Mouse (Mus musculus) splenic B cell, adult 2 months (primary cell): ENCODE measurements around the gene Rdx.
A peak's percentile ranks its signal among the peaks of the same experiment; 100 is the strongest.
"Not testable (repeated sequence)": the region's sequence is repeated elsewhere in the genome, so short reads cannot be mapped to it uniquely, and the experiment has no call there.

ENCODE experiments used
- DNase-seq: peaks from one replicate; pipeline ENCODE4 v3.0.0-alpha.2; 2011; ENCODE audit warnings: low read depth, low spot score
- H3K27me3 ChIP-seq: 2 replicates; pipeline ENCODE4 v1.6.1; 2012; ENCODE audit warnings: mild to moderate bottlenecking, low read length, moderate library complexity, mixed read lengths; ENCODE audit not compliant: control insufficient read depth, poor library complexity, insufficient read depth, severe bottlenecking
- H3K36me3 ChIP-seq: 2 replicates; pipeline ENCODE4 v1.6.1; 2012; ENCODE audit warnings: mild to moderate bottlenecking, low read length, moderate library complexity, mixed read lengths; ENCODE audit not compliant: control insufficient read depth, poor library complexity, insufficient read depth, severe bottlenecking

Gene Rdx

GRCm38 (mm10) chr9:52041657-52042056 lies 5.3 kb upstream of the Rdx start:
- DNase-seq = no peak
- no peaks in the 10 kb centered on the region for H3K27me3 ChIP-seq
- no peaks in the 10 kb centered on the region for H3K36me3 ChIP-seq

- Histone ChIP-seq H3K27me3 (no peaks in the 10 kb centered on the region; the same call in 1 of the 2 replicates), H3K36me3 (no peaks in the 10 kb centered on the region)
- DNase-seq = no peak
Observed at GRCm38 (mm10) chr9:52046686-52047085, 287 bp upstream of the Rdx start.

GRCm38 (mm10) chr9:52047821-52048649 lies 1.1 kb downstream of the Rdx start:
- Histone ChIP-seq H3K27me3 (no peaks in the 10 kb centered on the region; the same call in 1 of the 2 replicates), H3K36me3 (no peaks in the 10 kb centered on the region)
- DNase-seq = peak; percentile 77

- DNase-seq = peak; percentile 39
- H3K36me3 ChIP-seq = no peaks in the 10 kb centered on the region
- H3K27me3 ChIP-seq = no peaks in the 10 kb centered on the region; the same call in 1 of the 2 replicates
Observed at GRCm38 (mm10) chr9:52048650-52049081, 1.7 kb downstream of the Rdx start.

GRCm38 (mm10) chr9:52049605-52050004 lies 2.6 kb downstream of the Rdx start:
- DNase-seq = no peak
- no peaks in the 10 kb centered on the region; the same call in 1 of the 2 replicates for H3K27me3 ChIP-seq
- no peaks in the 10 kb centered on the region for H3K36me3 ChIP-seq

GRCm38 (mm10) chr9:52050361-52050760 lies 3.4 kb downstream of the Rdx start:
- no peaks in the 10 kb centered on the region for H3K36me3 ChIP-seq
- no peak for DNase-seq
- H3K27me3 ChIP-seq = no peaks in the 10 kb centered on the region; the same call in 1 of the 2 replicates

- DNase-seq = no peak
- Histone ChIP-seq H3K27me3 (no peaks in the 10 kb centered on the region; the same call in 1 of the 2 replicates), H3K36me3 (no peaks in the 10 kb centered on the region)
Observed at GRCm38 (mm10) chr9:52052221-52052620, 5.2 kb downstream of the Rdx start.

GRCm38 (mm10) chr9:52055313-52055712 lies 8.3 kb downstream of the Rdx start:
- Histone ChIP-seq H3K27me3 (no peaks in the 10 kb centered on the region), H3K36me3 (no peaks in the 10 kb centered on the region)
- no peak for DNase-seq

- Histone ChIP-seq H3K27me3 (no peaks in the 10 kb centered on the region), H3K36me3 (peaks cover 3% of the 10 kb centered on the region; the same call in 1 of the 2 replicates)
- DNase-seq = no peak
Observed at GRCm38 (mm10) chr9:52059788-52060187, 12.8 kb downstream of the Rdx start.

- no peak for DNase-seq
- Histone ChIP-seq H3K36me3 (peaks cover 16% of the 10 kb centered on the region), H3K27me3 (no peaks in the 10 kb centered on the region)
Observed at GRCm38 (mm10) chr9:52070052-52070451, 23.1 kb downstream of the Rdx start.

- not testable (repeated sequence) for DNase-seq, H3K27me3 ChIP-seq
- peaks cover 18% of the 10 kb centered on the region for H3K36me3 ChIP-seq
Observed at GRCm38 (mm10) chr9:52071352-52071751, 24.4 kb downstream of the Rdx start.

- DNase-seq = no peak
- H3K36me3 ChIP-seq = peaks cover 18% of the 10 kb centered on the region
- no peaks in the 10 kb centered on the region for H3K27me3 ChIP-seq
Observed at GRCm38 (mm10) chr9:52072202-52072601, 25.2 kb downstream of the Rdx start.

GRCm38 (mm10) chr9:52076089-52076488 lies 29.1 kb downstream of the Rdx start:
- H3K27me3 ChIP-seq = no peaks in the 10 kb centered on the region
- peaks cover 11% of the 10 kb centered on the region; the same call in 1 of the 2 replicates for H3K36me3 ChIP-seq
- no peak for DNase-seq

- H3K27me3 ChIP-seq = no peaks in the 10 kb centered on the region
- H3K36me3 ChIP-seq = peaks cover 11% of the 10 kb centered on the region; the same call in 1 of the 2 replicates
- no peak for DNase-seq
Observed at GRCm38 (mm10) chr9:52077692-52078091, 30.7 kb downstream of the Rdx start.

- Histone ChIP-seq H3K36me3 (peaks cover 6% of the 10 kb centered on the region; the same call in 1 of the 2 replicates), H3K27me3 (no peaks in the 10 kb centered on the region)
- DNase-seq = no peak
Observed at GRCm38 (mm10) chr9:52081979-52082378, 35.0 kb downstream of the Rdx start.
